ENCODE assay signal across 8 mouse cellular contexts in genomic region chr12:12905117-12905516, GRCm38 (mm10). TPM values are rescaled to one million over a fixed set of nuclear protein-coding genes. Genes with fewer than 3 reads are reported as not detected.
A peak's percentile ranks its signal among the peaks of the same experiment; 100 is the strongest.
DNase-seq lines count a peak whose midpoint lies in the region; ATAC-seq and TF ChIP-seq lines count a peak whose summit lies in the region.

No protein-coding gene starts in this region.

- peak; percentile 16; the same call in 1 of the 2 replicates for ATAC-seq in hindbrain, embryonic 13.5 days (ENCODE audit: low FRiP score)
- 0 out of 2 replicates have a peak, but pooled peaks have one; percentile 8 for ATAC-seq in neural tube, embryonic 13.5 days (ENCODE audit: low read depth)
- ATAC-seq in monocyte, adult 5-6 weeks (replicated peaks; ENCODE audit: insufficient number of reproducible peaks, low FRiP score, low TSS enrichment, poor library complexity, severe bottlenecking): no peak
- no peak for ATAC-seq in granulocyte monocyte progenitor cell, adult 5-6 weeks (replicated peaks; ENCODE audit: poor library complexity, severe bottlenecking)

- peak overlapping the region; percentile 46 for H3K4me2 ChIP-seq in hindbrain, embryonic 13.5 days
- peak overlapping the region; percentile 50; the same call in 1 of the 2 replicates for H3K4me2 ChIP-seq in neural tube, embryonic 13.5 days

- no peak for DNase-seq in layer of hippocampus, adult 2 months (ENCODE audit: low spot score in 2 of 2)
- no peak for DNase-seq in layer of hippocampus, adult 18-20 months (ENCODE audit: low spot score in 2 of 2)
- DNase-seq in cerebellum, postnatal 14 days: peak; percentile 27 to 36
- DNase-seq in urinary bladder, postnatal 36 days (ENCODE audit: low spot score in 2 of 2): no peak

- no peak for TF ChIP-seq CTCF in layer of hippocampus, adult 2 months (conservative IDR thresholded peaks at IDR 0.05)

- H3K9ac ChIP-seq in hindbrain, embryonic 13.5 days: peak overlapping the region; percentile 35; the same call in 1 of the 2 replicates
- H3K9ac ChIP-seq in neural tube, embryonic 13.5 days: peak overlapping the region; percentile 65; the same call in 1 of the 2 replicates

- H3K36me3 ChIP-seq in hindbrain, embryonic 13.5 days: no peaks in the 10 kb centered on the region
- H3K36me3 ChIP-seq in neural tube, embryonic 13.5 days: no peaks in the 10 kb centered on the region

- no peaks in the 10 kb centered on the region for H3K27me3 ChIP-seq in hindbrain, embryonic 13.5 days
- H3K27me3 ChIP-seq in neural tube, embryonic 13.5 days: no peaks in the 10 kb centered on the region

- 29% methylated on average over 6 of the region's 6 CpGs for WGBS in hindbrain, embryonic 13.5 days
- WGBS in neural tube, embryonic 13.5 days: 35% methylated on average over 6 of the region's 6 CpGs

- peaks cover 41% of the 10 kb centered on the region for H3K4me1 ChIP-seq in hindbrain, embryonic 13.5 days (replicated peaks)
- H3K4me1 ChIP-seq in neural tube, embryonic 13.5 days (replicated peaks): peaks cover 41% of the 10 kb centered on the region

- H3K9me3 ChIP-seq in hindbrain, embryonic 13.5 days: no peaks in the 10 kb centered on the region
- no peaks in the 10 kb centered on the region for H3K9me3 ChIP-seq in neural tube, embryonic 13.5 days

- peak overlapping the region; percentile 69; the same call in 1 of the 2 replicates for H3K27ac ChIP-seq in layer of hippocampus, adult 2 months
- peak overlapping the region; percentile 92 for H3K27ac ChIP-seq in hindbrain, embryonic 13.5 days
- peak overlapping the region; percentile 93 for H3K27ac ChIP-seq in neural tube, embryonic 13.5 days (replicated peaks)

- H3K4me3 ChIP-seq in layer of hippocampus, adult 2 months: peak overlapping the region; percentile 43; the same call in 1 of the 2 replicates
- no peak overlapping the region for H3K4me3 ChIP-seq in hindbrain, embryonic 13.5 days
- no peak overlapping the region for H3K4me3 ChIP-seq in neural tube, embryonic 13.5 days

RNA-seq across cellular contexts. Expression of gene Mycn, which starts 36.6 kb away (rescaled TPM):
- 1 to 10 TPM; 8.7 to 9.2 TPM for total RNA-seq in layer of hippocampus, adult 2 months (2021)
- total RNA-seq in layer of hippocampus, adult 18-20 months (2021): 1 to 10 TPM; 7.7 to 9.0 TPM
- polyA plus RNA-seq in hindbrain, embryonic 13.5 days (2015; fragmentation: Nextera tagmentation; extraction: Ambion mirVana): 58.9 and 63.9 TPM in 2 replicates
- polyA plus RNA-seq in neural tube, embryonic 13.5 days (2015; fragmentation: Nextera tagmentation; extraction: Ambion mirVana): 60.3 and 63.4 TPM in 2 replicates
- not detected in 3 replicates for total RNA-seq in monocyte, adult 5-6 weeks (2017)
- total RNA-seq in granulocyte monocyte progenitor cell, adult 5-6 weeks (2014; fragmentation: Nextera tagmentation): not detected in 2 replicates
- 0.26 TPM in 1 of 2 replicates, not detected in the other for total RNA-seq in granulocyte monocyte progenitor cell, adult 5-6 weeks (2017)

Comparison
In these comparisons a context has a peak if more than half of its experiments do, and no peak if none do; other contexts are left out.
1. DNase-seq: peak in cerebellum, postnatal 14 days (2 of 2); none in layer of hippocampus, adult 2 months (0 of 2), layer of hippocampus, adult 18-20 months (0 of 2) and urinary bladder, postnatal 36 days (0 of 2).
2. ATAC-seq: peak in hindbrain, embryonic 13.5 days (single experiment) and neural tube, embryonic 13.5 days (single experiment); none in monocyte, adult 5-6 weeks (single experiment) and granulocyte monocyte progenitor cell, adult 5-6 weeks (single experiment).
3. Peak in every context shown above with its lines, with median percentiles within 50 percentile points of each other: H3K27ac ChIP-seq.